Mouse (Mus musculus): ENCODE data around the gene Ero1lb. TPM values are rescaled to one million over a fixed set of nuclear protein-coding genes. Genes with fewer than 3 reads are reported as not detected.
"Not testable (repeated sequence)": the region's sequence is repeated elsewhere in the genome, so short reads cannot be mapped to it uniquely, and the experiment has no call there.

Ero1lb gene
- total RNA-seq, 2 experiments from 2014 or later = 2.6 to 2.9 TPM

DNA sequence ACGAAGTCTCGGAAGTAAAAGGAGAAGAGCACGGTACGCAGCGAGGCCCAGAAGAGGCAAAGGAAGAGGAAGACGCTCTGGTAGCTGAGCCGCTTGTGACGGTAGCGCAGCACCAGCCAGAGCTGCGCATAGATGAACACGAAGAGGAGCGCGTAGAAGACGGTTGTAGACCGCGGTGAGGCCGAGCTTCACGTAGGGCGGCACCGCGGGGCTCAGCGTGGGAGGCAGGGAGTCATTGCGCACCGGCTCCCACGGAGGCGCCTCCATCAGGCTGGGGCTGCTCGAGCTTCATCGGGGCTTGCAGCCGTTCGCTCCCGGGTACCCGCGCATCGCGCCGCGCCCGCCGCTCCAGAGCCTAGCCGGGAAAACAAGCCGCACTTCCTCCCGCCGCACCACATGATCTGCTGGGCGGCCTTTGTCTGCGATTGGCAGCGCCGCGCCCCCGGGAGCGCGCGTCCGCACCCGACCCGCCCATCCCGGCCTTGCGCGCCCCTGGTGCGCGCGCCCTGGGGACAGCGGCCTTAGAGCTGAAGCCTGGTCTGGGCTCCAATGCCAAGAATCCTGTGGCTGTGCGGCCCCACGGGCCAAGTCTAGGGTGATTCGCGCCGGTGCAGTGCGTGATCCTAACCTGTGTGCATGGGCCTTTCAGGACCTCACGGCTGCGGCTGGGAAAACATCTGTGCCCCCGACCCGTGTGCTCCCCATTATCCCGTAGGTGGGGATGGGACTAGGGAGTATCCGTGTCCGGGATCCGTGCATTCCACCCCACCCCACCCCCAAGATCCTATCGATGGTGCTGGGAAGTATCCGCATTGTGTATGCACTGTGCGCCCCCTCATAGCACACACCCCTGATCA is 84.6 kb downstream of the Ero1lb start:
- intact Hi-C loops (cut with DNase I) = not testable (repeated sequence)

GRCm38 (mm10) chr13:12650877-12651176 is 85.2 kb downstream of the Ero1lb start:
- DNase-seq (ENCODE audit: low spot score) = peak; percentile 21
- intact Hi-C loops (cut with DNase I) = not testable (repeated sequence)

More for the DNA sequence above, 84.6 kb downstream of the Ero1lb start:
- peak; percentile 72 for DNase-seq (ENCODE audit: low spot score)

Other genes starting within 250 kb of the Ero1lb start
- 1,000 to 10,000 TPM; 1,826 to 1,902 TPM for gene Actn2, start 225.1 kb upstream of the Ero1lb start, total RNA-seq (2021)
- 10 to 100 TPM; 13.8 to 16.7 TPM for gene Heatr1, start 170.8 kb upstream of the Ero1lb start, total RNA-seq (2021)
- gene Lgals8, start 100.9 kb upstream of the Ero1lb start, total RNA-seq (2021) = 10 to 100 TPM; 32.4 to 37.8 TPM
- under 1 TPM in 1 of 2 experiments, not detected in 1; 0.05 TPM for gene Edaradd, start 45.4 kb upstream of the Ero1lb start, total RNA-seq (2021)
- not detected for gene Prl2c3, start 234.2 kb downstream of the Ero1lb start, total RNA-seq (2021)